Mouse (Mus musculus) olfactory bulb, adult 2 months (tissue): Measurements from ENCODE around the gene Gm13285.

Experiments used
- CTCF ChIP-seq: fragments of 200-500 bp; IDR thresholded peaks from 2 replicates; pipeline ENCODE4 v1.5.1; 2012; ENCODE audit warnings: low read depth, mild to moderate bottlenecking, low read length, moderate library complexity; ENCODE audit not compliant: insufficient read depth
- POLR2A ChIP-seq: fragments of 200-500 bp; IDR thresholded peaks from 2 replicates; pipeline ENCODE4 v1.6.1; 2012; ENCODE audit warnings: mild to moderate bottlenecking, low read depth, low read length, moderate library complexity; ENCODE audit not compliant: insufficient read depth

- no peak for TF ChIP-seq POLR2A
- no peak for TF ChIP-seq CTCF
Observed at GRCm38 (mm10) chr4:88849698-88850097, 50.2 kb downstream of the Gm13285 start, which contains the start of gene Ifna1.
